Mouse (Mus musculus) heart, adult 2 months (tissue): ENCODE results near the gene Zfp36l2. TPM values are rescaled to one million over a fixed set of nuclear protein-coding genes. Genes with fewer than 3 reads are reported as not detected.

Source experiments
- DNase-seq, 2 experiments: peaks; one replicate each; pipeline ENCODE4 v3.0.0; 2021
- H3K27ac ChIP-seq: fragments of 200-600 bp; 2 replicates; pipeline ENCODE4 v1.8.1; 2022
- H3K27me3 ChIP-seq: fragments of 200-500 bp; 2 replicates; pipeline ENCODE4 v1.6.1; 2012; ENCODE audit warnings: mild to moderate bottlenecking, low read length, inconsistent platforms, mixed read lengths; ENCODE audit not compliant: control insufficient read depth, insufficient read depth
- H3K36me3 ChIP-seq: fragments of 200-500 bp; 2 replicates; pipeline ENCODE4 v1.6.1; 2012; ENCODE audit warnings: low read length, inconsistent platforms; ENCODE audit not compliant: control insufficient read depth, insufficient read depth
- H3K4me1 ChIP-seq: fragments of 200-500 bp; 2 replicates; pipeline ENCODE4 v1.6.1; 2011; ENCODE audit warnings: low read length; ENCODE audit not compliant: control insufficient read depth, insufficient read depth
- H3K4me3 ChIP-seq: fragments of 200-600 bp; 2 replicates; pipeline ENCODE4 v1.8.1; 2022
- H3K79me2 ChIP-seq: fragments of 200-500 bp; replicated peaks from 2 replicates; pipeline ENCODE4 v1.6.1; 2012; ENCODE audit warnings: mild to moderate bottlenecking, inconsistent platforms, low read length, moderate library complexity, mixed read lengths; ENCODE audit not compliant: control insufficient read depth, insufficient read depth
- H3K9ac ChIP-seq: fragments of 200-500 bp; 2 replicates; pipeline ENCODE4 v1.6.1; 2012; ENCODE audit warnings: low read depth, mild to moderate bottlenecking, control low read depth, inconsistent platforms, low read length, mixed read lengths
- CTCF ChIP-seq: fragments of 200-600 bp; IDR thresholded peaks from 2 replicates; pipeline ENCODE4 v1.8.1; 2022; ENCODE audit warnings: antibody characterized with exemption, mild to moderate bottlenecking, moderate library complexity
- EP300 ChIP-seq: fragments of 200-500 bp; IDR thresholded peaks from 2 replicates; pipeline ENCODE4 v1.6.1; 2011; ENCODE audit warnings: low read depth, low read length, control low read depth; ENCODE audit not compliant: insufficient read depth
- POLR2A ChIP-seq: fragments of 200-500 bp; IDR thresholded peaks from 2 replicates; pipeline ENCODE4 v1.6.1; 2011; ENCODE audit warnings: mild to moderate bottlenecking, low read depth, low read length, control low read depth; ENCODE audit not compliant: insufficient read depth
- WGBS: fragments of 180-500 bp; shearing (Covaris S2); methylation state at CpG from one replicate; pipeline ENCODE4 v1.1.7; 2018; 5-methylcytosine and 5-hydroxymethylcytosine counted together
- intact Hi-C: fragments of 180-260 bp; cut with DNase I; formaldehyde crosslinking; loops from one replicate; pipeline ENCODE4 v1.15.1; 2025
- polyA plus RNA-seq: library from polyadenylated mRNA; depleted of rRNA; stranded (reverse); fragments of >200 nt; gene quantifications from 2 replicates; pipeline ENCODE4 v1.2.3, GENCODE M21; 2012
- total RNA-seq, 2 experiments: library from RNA; stranded (reverse); gene quantifications; 2 replicates each; pipeline ENCODE4 v1.2.3; 2021

The Zfp36l2 gene
- total and polyA plus RNA-seq, 3 experiments, result 19.3 to 23.3 (median 19.8) TPM

DNA sequence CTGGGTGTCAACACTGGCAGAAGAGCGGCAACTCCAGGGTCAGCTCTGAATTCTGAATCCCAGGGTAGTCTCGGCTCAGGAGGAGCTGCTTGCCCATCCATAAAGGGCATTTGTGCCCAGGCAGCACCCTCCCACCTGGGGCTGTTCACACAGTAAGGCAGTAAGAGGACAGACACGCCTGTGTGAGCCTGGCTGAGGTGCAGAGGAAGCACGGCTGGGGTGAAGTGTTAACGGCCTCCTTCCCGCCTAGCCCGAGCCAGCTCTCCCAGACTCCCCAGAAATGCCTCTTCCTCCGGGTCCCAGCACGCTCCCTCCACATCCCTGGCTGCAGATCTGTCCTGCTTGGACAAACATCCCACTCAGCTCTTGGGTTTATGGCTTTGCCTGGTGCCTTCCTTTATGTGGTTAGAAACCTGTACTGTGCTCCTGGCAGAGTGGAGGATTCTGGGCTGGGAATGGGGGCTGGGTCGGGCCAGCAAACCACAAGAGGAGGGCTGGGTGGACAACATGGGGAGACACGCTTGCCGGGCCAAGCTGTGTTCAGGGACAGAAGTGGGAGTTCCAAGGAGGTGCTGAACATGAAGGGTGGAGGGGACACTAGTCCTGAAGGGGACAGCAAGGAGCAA is 44.4 kb downstream of the Zfp36l2 start:
- DNase-seq, result peak in 1 of 2 experiments; percentile 45
- 45% methylated on average over 12 of the region's 12 CpGs for WGBS

DNA sequence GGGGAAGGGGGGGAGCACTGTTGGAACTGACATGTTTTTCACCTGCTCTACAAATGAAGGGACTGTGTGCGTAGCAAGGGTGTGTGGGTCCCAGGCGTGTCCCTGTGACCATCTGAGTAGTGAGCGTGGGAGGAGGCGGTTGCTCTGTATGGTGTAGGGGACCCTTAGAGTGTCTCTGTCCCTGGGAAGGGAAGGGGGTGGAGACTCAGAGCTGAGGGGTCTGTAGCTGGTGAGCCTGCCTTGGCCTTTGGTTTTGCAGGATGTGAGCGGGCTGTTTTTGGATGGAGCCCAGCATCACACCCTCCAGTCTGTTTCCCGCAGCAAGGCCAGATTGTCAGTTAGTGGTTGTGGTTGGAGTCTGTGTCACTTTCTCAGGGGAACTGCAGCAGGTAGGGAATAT is 46.1 kb downstream of the Zfp36l2 start:
- H3K36me3 ChIP-seq, result no peaks in the 10 kb centered on the region
- peak overlapping the region; percentile 76 for H3K27ac ChIP-seq
- TF ChIP-seq EP300 (no peak), CTCF (no peak), POLR2A (no peak)
- intact Hi-C loops, result no loop called here
- H3K79me2 ChIP-seq, result no peaks in the 10 kb centered on the region
- peak in 1 of 2 experiments; percentile 60 for DNase-seq
- WGBS, result 47% methylated on average over 6 of the region's 6 CpGs
- H3K4me3 ChIP-seq, result no peak overlapping the region
- peaks cover 41% of the 10 kb centered on the region for H3K4me1 ChIP-seq
- no peaks in the 10 kb centered on the region for H3K27me3 ChIP-seq
- H3K9ac ChIP-seq, result peak overlapping the region; percentile 19; the same call in 1 of the 2 replicates

More for the DNA sequence above, 44.4 kb downstream of the Zfp36l2 start:
- Histone ChIP-seq H3K9ac (peak overlapping the region; percentile 27; the same call in 1 of the 2 replicates), H3K79me2 (no peaks in the 10 kb centered on the region), H3K27me3 (no peaks in the 10 kb centered on the region), H3K4me1 (peaks cover 39% of the 10 kb centered on the region), H3K36me3 (no peaks in the 10 kb centered on the region), H3K27ac (peak overlapping the region; percentile 76), H3K4me3 (no peak overlapping the region)
- TF ChIP-seq POLR2A, result no peak
- TF ChIP-seq EP300, result no peak
- no peak for TF ChIP-seq CTCF
- intact Hi-C loops, result no loop called here

DNA sequence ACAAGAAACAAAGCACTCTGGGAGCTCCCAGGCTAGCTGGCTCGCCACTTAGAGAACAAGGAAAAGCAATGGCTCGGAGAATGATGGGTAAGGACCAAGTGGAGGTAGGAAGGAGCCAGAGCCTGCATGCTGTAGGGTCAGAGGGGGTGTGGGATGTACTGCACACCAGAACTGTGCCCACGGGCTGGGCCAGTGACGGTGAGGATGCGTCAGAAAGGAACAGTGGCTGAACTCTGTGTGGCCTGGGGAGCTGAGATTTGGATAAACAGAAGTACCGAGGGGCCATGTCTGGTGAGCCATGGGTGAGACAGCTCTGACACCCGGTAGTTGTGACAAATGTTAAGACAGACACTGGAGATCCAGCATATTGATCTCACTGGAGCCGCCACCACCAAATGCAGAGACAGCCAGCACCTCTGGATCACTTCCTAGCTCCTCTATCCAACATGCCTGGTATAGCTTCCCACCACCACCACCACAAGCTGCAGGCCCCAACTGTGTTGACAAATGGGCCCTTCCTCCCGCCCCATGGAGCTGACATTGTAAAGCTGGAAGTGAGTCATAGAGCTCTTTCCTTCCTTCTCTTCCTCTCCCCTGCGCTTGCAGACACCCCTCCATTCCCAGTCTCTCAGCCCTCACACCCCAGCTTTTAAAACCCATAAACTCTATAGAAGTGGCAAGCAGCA is 46.8 kb downstream of the Zfp36l2 start:
- Histone ChIP-seq H3K36me3 (no peaks in the 10 kb centered on the region), H3K4me1 (peaks cover 40% of the 10 kb centered on the region), H3K27me3 (no peaks in the 10 kb centered on the region), H3K9ac (no peak overlapping the region), H3K27ac (peak overlapping the region; percentile 76), H3K79me2 (no peaks in the 10 kb centered on the region), H3K4me3 (no peak overlapping the region)
- peak; percentile 62 to 67 for DNase-seq
- intact Hi-C loops, result no loop called here
- 49% methylated on average over 10 of the region's 10 CpGs for WGBS
- peak; percentile 58 for TF ChIP-seq POLR2A
- no peak for TF ChIP-seq CTCF

DNA sequence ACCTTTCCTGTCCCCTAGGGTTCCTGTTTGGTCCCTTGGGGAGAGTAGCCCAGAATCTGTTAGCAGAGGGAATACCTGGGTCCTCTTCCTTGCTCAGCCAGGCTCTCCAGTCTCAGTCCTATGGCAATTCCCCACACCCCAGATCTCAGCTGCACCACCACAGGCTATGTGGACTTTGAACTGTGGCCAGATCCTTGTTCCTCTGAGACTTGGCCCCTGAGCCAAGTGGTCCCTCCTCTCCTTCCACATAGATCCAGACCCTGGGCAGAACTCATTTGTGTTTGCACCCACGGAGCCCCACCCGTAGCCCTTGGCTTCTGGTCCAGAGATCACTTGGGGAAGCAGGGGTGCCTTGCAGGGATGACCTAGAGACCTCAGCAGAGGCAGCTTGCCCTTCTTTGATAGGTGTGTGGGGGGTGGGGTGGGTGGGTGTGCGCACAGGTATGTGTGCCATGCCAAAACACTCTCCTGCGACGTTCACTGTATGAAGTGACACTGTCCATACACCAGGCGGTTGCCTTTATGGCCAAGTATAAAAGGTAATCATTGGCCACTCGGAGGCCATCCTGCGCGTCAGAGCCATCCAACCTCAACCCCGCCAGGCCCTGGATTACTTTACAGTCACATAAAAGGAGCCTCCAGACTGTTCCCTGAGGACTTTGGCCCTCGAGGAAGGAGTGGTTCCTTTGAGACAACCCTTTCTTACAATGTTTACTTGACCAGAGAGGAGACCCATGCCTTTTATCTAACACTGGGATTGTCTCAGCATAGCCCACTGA is 50.2 kb downstream of the Zfp36l2 start:
- TF ChIP-seq CTCF (no peak), EP300 (no peak), POLR2A (no peak)
- Histone ChIP-seq H3K27ac (no peak overlapping the region), H3K36me3 (no peaks in the 10 kb centered on the region), H3K4me1 (peaks cover 24% of the 10 kb centered on the region), H3K79me2 (no peaks in the 10 kb centered on the region), H3K27me3 (no peaks in the 10 kb centered on the region), H3K4me3 (no peak overlapping the region), H3K9ac (no peak overlapping the region)
- 81% methylated on average over 11 of the region's 11 CpGs for WGBS
- no peak for DNase-seq
- intact Hi-C loops, result no loop called here

DNA sequence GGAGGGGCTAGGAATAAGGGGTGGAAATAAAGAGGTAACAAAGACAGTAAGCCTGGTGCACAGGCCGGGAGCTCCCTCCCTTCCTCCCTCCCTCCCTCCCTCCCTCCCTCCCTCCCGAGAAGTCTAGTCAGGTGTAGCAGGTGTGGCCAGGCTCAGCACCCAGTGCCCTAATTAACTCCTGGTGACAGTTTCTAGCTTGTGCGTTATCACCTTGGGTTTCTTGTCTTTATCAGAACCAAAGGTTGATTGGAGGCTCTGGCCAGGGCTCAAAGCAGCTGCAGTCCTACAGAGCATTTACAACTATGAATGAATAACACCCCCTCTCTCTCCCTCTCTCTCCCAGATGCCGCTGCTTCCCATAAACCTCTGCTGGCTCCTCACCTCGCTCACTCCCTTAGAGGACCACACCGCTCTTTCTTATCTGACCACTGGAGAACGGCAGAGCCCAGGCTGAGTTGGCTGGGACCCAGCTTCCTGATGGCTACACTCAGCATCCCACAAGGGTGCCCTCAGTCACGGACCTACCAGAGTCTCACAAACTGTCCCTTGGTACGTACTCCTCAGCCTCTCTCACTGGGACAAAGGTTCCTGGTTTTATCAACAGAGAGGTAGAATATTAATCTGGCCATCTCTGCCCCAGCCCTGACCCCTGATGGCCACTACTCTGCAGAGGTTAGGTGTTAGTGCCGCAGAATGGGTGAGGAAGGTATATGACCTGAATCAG is 50.9 kb downstream of the Zfp36l2 start:
- no peaks in the 10 kb centered on the region for H3K79me2 ChIP-seq
- no peaks in the 10 kb centered on the region for H3K27me3 ChIP-seq
- TF ChIP-seq POLR2A, result no peak
- no peak for TF ChIP-seq CTCF
- TF ChIP-seq EP300, result no peak
- intact Hi-C loops, result no loop called here
- H3K4me3 ChIP-seq, result no peak overlapping the region
- WGBS, result 29% methylated on average over 10 of the region's 10 CpGs
- H3K4me1 ChIP-seq, result peaks cover 20% of the 10 kb centered on the region
- no peaks in the 10 kb centered on the region for H3K36me3 ChIP-seq
- no peak for DNase-seq
- no peak overlapping the region for H3K9ac ChIP-seq
- H3K27ac ChIP-seq, result no peak overlapping the region
